Mouse (Mus musculus) left cerebral cortex, adult 2 months (tissue): Measurements from ENCODE around the gene Pfkfb4. TPM values are rescaled to one million over a fixed set of nuclear protein-coding genes. Genes with fewer than 3 reads are reported as not detected.
A peak's percentile ranks its signal among the peaks of the same experiment; 100 is the strongest.

Source experiments
- DNase-seq, 2 experiments: peaks; one replicate each; pipeline ENCODE4 v3.0.0; 2021 to 2022; ENCODE audit warnings: low spot score in 2 of 2, mixed read lengths in 1 of 2; ENCODE audit errors: extremely low spot score in 1 of 2
- H3K27ac ChIP-seq: fragments of 200-600 bp; 2 replicates; pipeline ENCODE4 v1.8.1; 2022
- H3K4me3 ChIP-seq: fragments of 200-600 bp; 2 replicates; pipeline ENCODE4 v1.8.1; 2022
- CTCF ChIP-seq: fragments of 200-600 bp; IDR thresholded peaks from 2 replicates; pipeline ENCODE4 v1.8.1; 2022; ENCODE audit warnings: antibody characterized with exemption, mild to moderate bottlenecking, moderate library complexity
- intact Hi-C: fragments of 180-260 bp; cut with DNase I; formaldehyde crosslinking; loops from one replicate; pipeline ENCODE4 v1.15.1; 2025
- total RNA-seq, 2 experiments: library from RNA; stranded (reverse); gene quantifications; 2 replicates each; pipeline ENCODE4 v1.2.3; 2021

The Pfkfb4 gene
- total RNA-seq, 2 experiments from 2014 or later = 15.8 to 17.7 TPM

DNA sequence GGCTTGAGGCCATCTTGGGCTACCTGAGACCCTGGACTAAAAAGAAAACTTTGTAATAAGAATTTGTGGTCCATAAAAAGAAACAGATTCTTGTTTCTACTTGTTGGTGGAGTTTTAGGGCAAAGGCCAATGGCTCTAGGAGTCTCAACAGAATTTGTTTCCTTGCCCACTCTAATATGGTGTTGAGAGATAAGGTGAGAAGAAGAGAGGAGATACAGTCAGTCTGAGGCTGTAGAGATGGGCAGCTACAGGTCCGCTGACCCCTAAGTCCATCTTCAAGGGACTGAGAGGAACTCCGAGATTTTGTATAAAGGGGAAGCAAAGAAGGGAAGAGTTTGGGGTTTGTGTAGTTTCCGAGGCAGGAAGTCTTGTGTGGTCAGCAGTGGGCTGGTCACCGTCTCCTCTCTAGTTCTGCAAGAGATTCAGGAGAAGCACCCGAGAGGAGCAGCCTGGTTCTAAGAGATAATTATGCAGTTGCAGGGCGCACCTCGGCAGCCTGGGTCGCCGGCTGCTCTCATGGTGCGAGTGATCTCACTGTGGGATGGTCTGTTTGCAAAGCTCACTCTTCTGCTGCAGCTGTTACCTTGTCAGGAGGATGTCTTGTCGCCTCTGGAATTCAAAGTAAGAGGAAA, 25.5 kb downstream of the Pfkfb4 start:
- no peak for TF ChIP-seq CTCF

DNA sequence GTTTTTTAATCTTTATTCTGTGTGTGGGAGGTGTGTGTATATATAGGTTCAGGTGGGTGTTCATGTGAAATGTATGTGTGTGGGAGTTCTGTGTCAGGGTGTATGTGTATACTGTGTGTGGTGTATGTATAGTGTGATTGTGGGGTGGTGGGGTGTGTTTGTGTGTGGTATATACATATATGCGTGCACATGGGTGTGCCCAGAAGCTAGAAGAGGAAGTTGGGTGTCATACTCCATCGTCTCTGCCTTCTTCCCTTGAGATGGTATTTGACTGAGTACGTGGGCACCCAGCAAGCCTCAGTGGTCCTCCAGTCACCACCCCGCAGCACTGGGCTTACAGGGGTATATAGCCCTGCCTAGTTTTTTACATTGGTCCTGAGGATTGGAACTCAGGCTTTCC, 29.9 kb downstream of the Pfkfb4 start:
- peak overlapping the region; percentile 82 for H3K27ac ChIP-seq
- no peak overlapping the region for H3K4me3 ChIP-seq
- intact Hi-C loops = no loop called here
- TF ChIP-seq CTCF = no peak
- no peak for DNase-seq

More for the DNA sequence above, 25.5 kb downstream of the Pfkfb4 start:
- Histone ChIP-seq H3K27ac (peak overlapping the region; percentile 20; the same call in 1 of the 2 replicates), H3K4me3 (no peak overlapping the region)
- no peak for DNase-seq
- intact Hi-C loops = no loop called here

DNA sequence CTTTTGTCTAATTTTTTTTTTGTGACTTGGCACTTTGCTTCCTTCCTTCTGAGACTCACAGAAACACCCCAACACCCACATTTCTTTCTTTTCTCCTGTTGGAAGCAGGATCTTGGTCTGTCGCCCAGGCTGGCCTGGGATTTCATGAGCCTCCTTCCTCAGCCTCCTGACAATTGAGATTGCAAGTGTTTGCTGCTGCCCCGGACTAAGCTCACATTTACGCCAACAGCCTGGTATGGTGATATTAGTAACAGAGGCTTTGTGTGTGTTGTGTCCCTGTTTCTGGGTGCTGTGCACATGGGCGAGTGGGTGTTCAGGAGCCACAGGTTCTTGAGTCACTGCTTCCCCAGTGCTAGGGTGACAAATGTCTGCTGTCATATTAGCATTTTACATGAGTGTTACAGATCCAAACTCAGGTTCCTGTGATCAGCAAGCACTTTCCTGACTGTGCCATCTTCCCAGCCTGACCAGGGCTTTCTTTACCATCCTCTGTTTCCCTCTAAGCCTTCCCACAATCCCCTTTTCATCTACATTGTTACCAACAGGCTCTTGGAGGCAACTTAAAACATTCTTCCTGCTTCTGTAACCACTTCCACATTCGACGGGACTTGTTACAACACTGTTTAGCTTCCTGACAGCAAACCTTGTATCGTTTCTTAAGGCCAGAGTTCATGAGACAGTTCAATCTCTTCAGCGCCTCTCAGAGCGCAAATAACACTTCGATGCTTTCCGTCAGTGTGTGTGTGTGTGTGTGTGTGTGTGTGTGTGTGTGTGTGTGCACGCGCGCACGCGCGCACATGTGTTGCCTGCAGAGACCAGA, 31.5 kb downstream of the Pfkfb4 start:
- TF ChIP-seq CTCF = no peak
- intact Hi-C loops = loop anchor here (2.0 kb wide), 1 partner anchor 14 kb away; no protein-coding TSS in a partner anchor
- DNase-seq = peak in 1 of 2 experiments; percentile 51

DNA sequence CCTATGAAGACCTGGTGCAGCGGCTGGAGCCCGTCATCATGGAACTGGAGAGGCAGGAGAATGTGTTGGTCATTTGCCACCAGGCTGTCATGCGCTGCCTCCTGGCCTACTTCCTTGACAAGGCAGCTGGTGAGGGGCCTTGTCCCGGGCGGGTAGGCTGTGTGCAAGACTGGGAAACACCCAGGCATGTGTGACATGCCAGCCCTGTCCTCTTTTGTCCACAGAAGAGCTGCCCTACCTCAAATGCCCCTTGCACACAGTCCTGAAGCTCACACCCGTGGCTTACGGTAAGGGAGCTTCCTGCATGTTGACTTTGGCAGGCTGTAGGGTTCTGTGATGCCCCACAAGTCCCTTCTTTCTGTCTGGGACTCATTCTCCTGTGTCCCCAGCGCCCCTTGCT, 35.9 kb downstream of the Pfkfb4 start:
- Histone ChIP-seq H3K27ac (no peak overlapping the region), H3K4me3 (no peak overlapping the region)
- no peak for TF ChIP-seq CTCF
- no peak for DNase-seq
- intact Hi-C loops = no loop called here

More for the DNA sequence above, 31.5 kb downstream of the Pfkfb4 start:
- Histone ChIP-seq H3K27ac (peak overlapping the region; percentile 82), H3K4me3 (no peak overlapping the region)

GRCm38 (mm10) chr9:109028421-109028820, 36.8 kb downstream of the Pfkfb4 start:
- H3K27ac ChIP-seq = no peak overlapping the region
- no peak overlapping the region for H3K4me3 ChIP-seq
- intact Hi-C loops = no loop called here
- DNase-seq = no peak
- TF ChIP-seq CTCF = no peak

DNA sequence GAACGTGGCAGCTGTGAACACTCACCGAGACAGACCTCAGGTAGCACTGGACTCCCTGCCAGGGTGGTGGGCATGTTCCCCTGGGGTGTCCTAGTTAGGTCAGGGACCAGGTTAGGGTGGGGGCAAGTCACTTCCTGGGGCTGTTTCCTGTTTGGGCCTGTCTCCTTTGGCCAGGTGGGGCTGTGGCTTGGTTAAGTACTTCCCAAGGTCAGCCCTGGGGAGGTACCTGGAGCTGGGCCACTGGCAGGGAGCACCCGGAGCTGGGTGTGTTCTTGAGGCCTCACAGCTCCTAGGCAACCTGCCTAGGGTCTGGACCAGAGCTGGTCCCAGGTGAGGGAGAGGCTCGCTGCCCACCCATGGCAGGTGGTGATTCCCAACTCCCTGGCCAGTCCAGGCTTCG, 37.3 kb downstream of the Pfkfb4 start:
- TF ChIP-seq CTCF = no peak
- DNase-seq = no peak

GRCm38 (mm10) chr9:109030312-109030711, 38.7 kb downstream of the Pfkfb4 start:
- Histone ChIP-seq H3K4me3 (no peak overlapping the region), H3K27ac (no peak overlapping the region)
- DNase-seq = no peak
- TF ChIP-seq CTCF = no peak
- intact Hi-C loops = no loop called here

More for the DNA sequence above, 37.3 kb downstream of the Pfkfb4 start:
- intact Hi-C loops = no loop called here
- no peak overlapping the region for H3K27ac ChIP-seq
- H3K4me3 ChIP-seq = no peak overlapping the region

- H3K4me3 ChIP-seq = no peak overlapping the region
- DNase-seq = no peak
- H3K27ac ChIP-seq = no peak overlapping the region
- no peak for TF ChIP-seq CTCF
- intact Hi-C loops = no loop called here
Measured at GRCm38 (mm10) chr9:109031001-109031400, 39.4 kb downstream of the Pfkfb4 start.

DNA sequence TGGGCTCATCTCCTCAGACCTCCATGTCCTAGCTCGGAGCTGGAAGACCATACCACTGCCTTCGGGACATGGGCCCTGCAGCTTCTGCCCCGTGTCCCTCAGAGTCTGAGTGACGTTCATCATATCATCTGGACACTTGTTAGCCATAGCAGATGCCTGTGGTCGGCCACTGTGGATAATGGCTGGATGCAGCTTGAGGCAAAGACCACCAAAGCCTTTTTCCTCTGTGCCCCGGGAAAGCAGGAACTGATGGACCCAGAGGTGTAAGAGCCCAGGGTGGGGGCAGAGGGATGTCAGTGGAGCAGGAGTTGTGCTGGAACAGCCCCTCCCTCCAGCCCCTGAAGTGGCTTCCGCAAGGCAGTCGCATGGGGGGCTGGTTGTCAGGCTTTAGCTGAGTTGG, 40.1 kb downstream of the Pfkfb4 start:
- no peak for DNase-seq
- TF ChIP-seq CTCF = no peak
- Histone ChIP-seq H3K27ac (no peak overlapping the region), H3K4me3 (no peak overlapping the region)
- intact Hi-C loops = no loop called here

- intact Hi-C loops = no loop called here
- no peak overlapping the region for H3K27ac ChIP-seq
- no peak overlapping the region for H3K4me3 ChIP-seq
- DNase-seq = no peak
- TF ChIP-seq CTCF = no peak
Measured at GRCm38 (mm10) chr9:109032435-109032834, 40.9 kb downstream of the Pfkfb4 start.

DNA sequence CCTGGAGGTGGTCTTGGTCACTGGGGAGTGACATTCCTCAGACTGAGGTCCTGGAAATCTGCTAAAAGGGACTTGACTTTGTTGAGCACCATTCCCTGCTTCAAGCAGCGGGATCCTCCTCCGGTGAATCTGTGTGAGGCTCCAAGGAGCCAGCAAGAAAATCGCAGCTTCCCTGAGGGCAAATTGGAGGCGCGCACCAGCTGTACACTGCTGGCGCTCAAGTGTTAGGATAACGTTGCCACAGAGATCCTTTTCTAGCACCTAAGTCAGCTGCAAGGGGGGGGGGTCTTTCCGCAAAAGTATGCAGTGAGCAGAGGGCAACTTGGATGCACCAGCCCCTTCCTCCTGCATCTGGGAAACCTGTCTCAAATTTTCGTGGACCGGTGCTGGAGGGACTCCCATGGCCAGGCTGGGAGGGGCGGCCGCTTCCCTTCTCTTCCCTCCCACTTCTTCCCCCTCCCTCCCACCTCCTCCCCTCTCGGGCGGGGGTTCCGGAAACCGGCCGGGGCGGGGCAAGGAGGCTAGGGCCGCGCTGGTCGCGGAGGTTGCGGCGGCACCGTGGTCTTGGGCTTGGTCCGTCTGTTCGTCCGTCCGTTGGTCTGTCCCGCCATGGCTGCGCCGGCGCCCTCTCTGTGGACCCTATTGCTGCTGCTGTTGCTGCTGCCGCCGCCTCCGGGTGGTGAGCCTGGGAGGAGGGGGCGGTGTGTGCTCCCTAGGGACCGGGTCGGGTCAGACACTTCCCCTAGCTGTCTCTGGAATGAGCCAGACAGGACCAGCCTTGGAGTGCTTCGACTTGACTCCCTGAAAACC, 46.7 kb downstream of the Pfkfb4 start, which contains the start of gene Shisa5:
Gene Shisa5 (plus strand): TSS at position 480 of the 810 bp plus-strand sequence.
- intact Hi-C loops = no loop called here
- peak within 1 kb of the TSS; percentile 58 for H3K4me3 ChIP-seq
- TF ChIP-seq CTCF = no peak
- no peak for DNase-seq
- peak within 1 kb of the TSS; percentile 84 for H3K27ac ChIP-seq
